Comparison of ENCODE assay signal across 8 mouse cellular contexts in the genomic region with DNA sequence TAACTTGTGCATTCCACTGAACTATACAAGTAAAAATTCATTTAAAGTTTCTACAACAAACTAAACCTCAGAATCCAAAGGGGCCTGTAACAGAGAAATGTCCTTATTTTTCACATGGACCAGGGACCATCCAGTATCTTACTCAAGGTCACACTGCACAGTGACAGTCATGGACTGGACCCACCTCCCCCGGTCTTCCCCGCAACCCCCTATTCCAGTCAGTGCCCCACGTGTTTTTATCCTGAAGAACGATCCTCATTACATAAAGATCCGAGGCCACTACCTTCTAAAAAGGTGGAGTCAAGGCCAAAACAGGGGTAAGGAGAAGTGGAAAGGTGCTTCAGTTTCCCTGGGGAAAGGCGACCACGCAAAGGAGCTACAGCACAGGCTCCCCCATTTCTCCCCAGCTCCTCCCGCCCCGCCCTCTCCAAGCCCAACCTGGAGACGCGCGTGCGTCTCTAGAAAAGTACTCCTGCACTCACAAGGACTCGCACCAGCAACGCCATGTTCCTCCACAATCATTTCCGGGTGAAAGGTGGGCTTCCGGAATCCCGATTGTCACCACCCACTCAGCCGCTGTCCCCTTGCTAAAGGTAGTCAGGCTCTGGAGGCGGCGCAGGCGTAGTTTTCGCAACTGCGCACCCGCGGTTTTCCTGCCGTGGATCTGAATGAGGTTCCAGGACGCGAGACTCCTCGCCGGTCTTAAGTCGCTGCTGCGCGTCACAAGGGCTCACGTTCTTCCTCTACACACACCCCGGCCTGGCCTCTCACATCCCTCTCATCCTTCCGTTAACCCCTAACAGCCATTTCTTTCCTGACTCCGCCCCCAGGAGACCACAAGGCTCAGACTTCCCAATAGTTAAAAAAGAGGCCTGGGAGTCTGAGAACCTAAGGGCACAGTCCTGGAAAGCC. TPM values are rescaled to one million over a fixed set of nuclear protein-coding genes. Genes with fewer than 3 reads are reported as not detected.
DNase-seq lines count a peak whose midpoint lies in the region; ATAC-seq and TF ChIP-seq lines count a peak whose summit lies in the region.

A gene (minus strand): TSS at position 780 of the 912 bp plus-strand sequence.

- DNase-seq in A20 (ENCODE audit: low read depth, low spot score) (peak; percentile 94), liver (peak; percentile 87)
- DNase-seq in heart, embryonic 10.5 days (ENCODE audit: low spot score): peak; percentile 97
- peak; percentile 85 to 90 for DNase-seq in spleen, postnatal 4 days (ENCODE audit: low spot score in 2 of 2)

- peak; percentile 95 for ATAC-seq in kidney, embryonic 15.5 days (replicated peaks; ENCODE audit: low FRiP score)
- peak; percentile 99 for ATAC-seq in monocyte, adult 5-6 weeks (replicated peaks; ENCODE audit: insufficient number of reproducible peaks, low FRiP score, low TSS enrichment, poor library complexity, severe bottlenecking)

- H3K4me2 ChIP-seq in kidney, embryonic 15.5 days: peak within 1 kb of the TSS; percentile 62

- peaks cover 23% of the 10 kb centered on the region for H3K4me1 ChIP-seq in bone marrow macrophage, adult 2 months (ENCODE audit: control insufficient read depth, insufficient read depth, low read length)
- peaks cover 10% of the 10 kb centered on the region for H3K4me1 ChIP-seq in embryonic fibroblast, embryonic 13.5 days (ENCODE audit: control insufficient read depth, insufficient read depth, low read length)
- H3K4me1 ChIP-seq in heart, embryonic 10.5 days: peaks cover 8% of the 10 kb centered on the region
- H3K4me1 ChIP-seq in kidney, embryonic 15.5 days: peaks cover 24% of the 10 kb centered on the region

- H3K9me3 ChIP-seq in heart, embryonic 10.5 days: no peaks in the 10 kb centered on the region
- H3K9me3 ChIP-seq in kidney, embryonic 15.5 days (replicated peaks): no peaks in the 10 kb centered on the region

- peak within 1 kb of the TSS; percentile 80 for H3K27ac ChIP-seq in bone marrow macrophage, adult 2 months (ENCODE audit: insufficient read depth, low read depth, low read length)
- peak within 1 kb of the TSS; percentile 61 for H3K27ac ChIP-seq in embryonic fibroblast, embryonic 13.5 days (ENCODE audit: insufficient read depth, low read length)
- peak within 1 kb of the TSS; percentile 94 for H3K27ac ChIP-seq in heart, embryonic 10.5 days
- peak within 1 kb of the TSS; percentile 93 for H3K27ac ChIP-seq in kidney, embryonic 15.5 days

- H3K36me3 ChIP-seq in heart, embryonic 10.5 days: peaks cover 13% of the 10 kb centered on the region
- no peaks in the 10 kb centered on the region for H3K36me3 ChIP-seq in kidney, embryonic 15.5 days

- under 1% methylated on average over 38 of the region's 38 CpGs for WGBS in heart, embryonic 10.5 days
- under 1% methylated on average over 38 of the region's 38 CpGs for WGBS in kidney, embryonic 15.5 days

- TF ChIP-seq POLR2A in bone marrow macrophage, adult 2 months (IDR thresholded peaks at IDR 0.05; ENCODE audit: borderline replicate concordance, low read depth, low read length): no peak; the same call in 1 of the 2 replicates
- peak; percentile 84 for TF ChIP-seq POLR2A in embryonic fibroblast, embryonic 13.5 days (IDR thresholded peaks at IDR 0.05; ENCODE audit: low read depth, low read length)

- H3K4me3 ChIP-seq in bone marrow macrophage, adult 2 months (ENCODE audit: insufficient read depth, low read length): peak within 1 kb of the TSS; percentile 64
- H3K4me3 ChIP-seq in embryonic fibroblast, embryonic 13.5 days (ENCODE audit: insufficient read depth, low read length): peak within 1 kb of the TSS; percentile 59
- H3K4me3 ChIP-seq in heart, embryonic 10.5 days: peak within 1 kb of the TSS; percentile 74
- H3K4me3 ChIP-seq in kidney, embryonic 15.5 days (replicated peaks): peak within 1 kb of the TSS; percentile 62

- H3K27me3 ChIP-seq in heart, embryonic 10.5 days (ENCODE audit: insufficient read depth, poor library complexity, severe bottlenecking): no peaks in the 10 kb centered on the region
- H3K27me3 ChIP-seq in kidney, embryonic 15.5 days: no peaks in the 10 kb centered on the region

- H3K9ac ChIP-seq in kidney, embryonic 15.5 days: peak within 1 kb of the TSS; percentile 65

- TF ChIP-seq CTCF in bone marrow macrophage, adult 2 months (IDR thresholded peaks at IDR 0.05; ENCODE audit: low read depth, low read length): no peak
- TF ChIP-seq CTCF in embryonic fibroblast, embryonic 13.5 days (IDR thresholded peaks at IDR 0.05; ENCODE audit: borderline replicate concordance, insufficient read depth, low read length): no peak

RNA-seq across cellular contexts. Expression of the gene that starts here (rescaled TPM):
- polyA plus RNA-seq in bone marrow macrophage, adult 2 months (2012; ENCODE audit: insufficient read depth, insufficient read length, missing spikeins): 16.1 and 19.0 TPM in 2 replicates
- 37.8 and 39.5 TPM in 2 replicates for polyA plus RNA-seq in embryonic fibroblast, embryonic 13.5 days (2011; ENCODE audit: insufficient read length, low read depth, missing spikeins)
- polyA plus RNA-seq in heart, embryonic 10.5 days (2016; fragmentation: Nextera tagmentation; extraction: Ambion mirVana): 100 and 112 TPM in 2 replicates
- 66.6 and 81.7 TPM in 2 replicates for polyA plus RNA-seq in kidney, embryonic 15.5 days (2015; fragmentation: Nextera tagmentation; extraction: Ambion mirVana)
- 33.3 to 43.3 TPM (median 37.7 TPM) in 3 replicates for total RNA-seq in monocyte, adult 5-6 weeks (2017)

Comparison
In these comparisons a context has a peak if more than half of its experiments do, and no peak if none do; other contexts are left out.
1. Peak in every context shown above with its lines: DNase-seq, ATAC-seq, H3K4me3 ChIP-seq and H3K27ac ChIP-seq.